Mouse (Mus musculus): Measurements from ENCODE around the gene Ccdc3.

The Ccdc3 gene

GRCm38 (mm10) chr2:5137500-5138286 is at the start of gene Ccdc3:
Gene Ccdc3, plus strand, starts transcription at chr2:5137776.
- peak; percentile 53 for DNase-seq

GRCm38 (mm10) chr2:5090385-5090784 is 47.2 kb upstream of the Ccdc3 start:
- peak; percentile 72 for DNase-seq

GRCm38 (mm10) chr2:5094876-5095275 is 42.7 kb upstream of the Ccdc3 start:
- DNase-seq: no peak

- DNase-seq: no peak
These were observed 42.3 kb upstream of the Ccdc3 start for GRCm38 (mm10) chr2:5095316-5095715.

- DNase-seq: peak; percentile 53
These were observed 39.7 kb upstream of the Ccdc3 start for GRCm38 (mm10) chr2:5097786-5098445.

- no peak for DNase-seq
These were observed 38.4 kb upstream of the Ccdc3 start for GRCm38 (mm10) chr2:5099176-5099575.

GRCm38 (mm10) chr2:5101743-5102245 is 35.8 kb upstream of the Ccdc3 start:
- DNase-seq: no peak

GRCm38 (mm10) chr2:5102891-5103290 is 34.7 kb upstream of the Ccdc3 start:
- DNase-seq: no peak

GRCm38 (mm10) chr2:5112785-5113291 is 24.7 kb upstream of the Ccdc3 start:
- peak; percentile 63 for DNase-seq

- DNase-seq: no peak
These were observed 23.2 kb upstream of the Ccdc3 start for GRCm38 (mm10) chr2:5114386-5114785.

- peak; percentile 40 for DNase-seq
These were observed 20.6 kb upstream of the Ccdc3 start for GRCm38 (mm10) chr2:5116856-5117532.

- no peak for DNase-seq
These were observed 12.1 kb upstream of the Ccdc3 start for GRCm38 (mm10) chr2:5125506-5125905.

GRCm38 (mm10) chr2:5127369-5127768 is 10.2 kb upstream of the Ccdc3 start:
- DNase-seq: no peak

- no peak for DNase-seq
These were observed 8.5 kb upstream of the Ccdc3 start for GRCm38 (mm10) chr2:5129099-5129498.

GRCm38 (mm10) chr2:5132046-5132445 is 5.5 kb upstream of the Ccdc3 start:
- no peak for DNase-seq

- no peak for DNase-seq
These were observed 2.4 kb upstream of the Ccdc3 start for GRCm38 (mm10) chr2:5134959-5135743.

GRCm38 (mm10) chr2:5139961-5140360 is 2.4 kb downstream of the Ccdc3 start:
- DNase-seq: peak; percentile 31

GRCm38 (mm10) chr2:5144446-5144845 is 6.9 kb downstream of the Ccdc3 start:
- DNase-seq: no peak

- no peak for DNase-seq
These were observed 10.3 kb downstream of the Ccdc3 start for GRCm38 (mm10) chr2:5147907-5148306.

GRCm38 (mm10) chr2:5154711-5155110 is 17.1 kb downstream of the Ccdc3 start:
- no peak for DNase-seq

- peak; percentile 33 for DNase-seq
These were observed 22.8 kb downstream of the Ccdc3 start for GRCm38 (mm10) chr2:5160236-5160848.

All from retina, postnatal 1 day (tissue).